Mouse (Mus musculus): ENCODE results near the gene RPS10-NUDT3. TPM values are rescaled to one million over a fixed set of nuclear protein-coding genes. Genes with fewer than 3 reads are reported as not detected.
A peak's percentile ranks its signal among the peaks of the same experiment; 100 is the strongest.
"Not testable (repeated sequence)": the region's sequence is repeated elsewhere in the genome, so short reads cannot be mapped to it uniquely, and the experiment has no call there.

RPS10-NUDT3 gene
- polyA plus RNA-seq, 1 experiment from 2014 or later = not detected

DNA sequence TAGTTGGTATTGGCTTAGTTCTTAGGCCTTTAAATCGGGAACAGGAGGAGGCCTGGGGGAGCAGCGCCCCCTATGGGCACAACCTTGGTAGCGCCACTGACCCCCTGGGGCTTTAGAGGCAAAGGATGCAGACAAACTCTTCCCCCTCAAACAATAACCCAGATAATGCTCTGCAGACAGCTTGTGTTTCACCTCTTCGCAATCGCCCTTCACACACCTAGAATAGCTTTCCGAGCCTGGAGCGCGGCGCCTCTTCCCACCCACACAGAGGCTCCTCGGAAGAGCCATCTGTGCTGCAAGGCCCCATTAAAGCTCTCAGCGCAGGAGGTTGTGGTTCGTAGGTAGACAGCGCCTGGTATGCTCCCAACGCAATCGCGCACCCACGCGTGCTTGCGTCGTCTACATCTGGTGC, 3.9 kb upstream of the RPS10-NUDT3 start:
- no peak overlapping the region for H3K27ac ChIP-seq (replicated peaks)
- WGBS = 82% methylated on average over 20 of the region's 20 CpGs
- no peak overlapping the region for H3K4me3 ChIP-seq (ENCODE audit: low read depth, low read length)
- H3K27me3 ChIP-seq (ENCODE audit: control insufficient read depth, insufficient read depth, low read length) = no peaks in the 10 kb centered on the region
- no peaks in the 10 kb centered on the region for H3K36me3 ChIP-seq (ENCODE audit: control insufficient read depth, insufficient read depth, low read length)
- no peak overlapping the region for H3K9ac ChIP-seq (ENCODE audit: low read length)
- TF ChIP-seq EP300 (optimal IDR thresholded peaks at IDR 0.05) = no peak
- peak; percentile 57 for TF ChIP-seq CTCF (IDR thresholded peaks at IDR 0.05; ENCODE audit: low read depth)
- H3K4me1 ChIP-seq (replicated peaks; ENCODE audit: control insufficient read depth, insufficient read depth) = no peaks in the 10 kb centered on the region
- no peaks in the 10 kb centered on the region for H3K9me3 ChIP-seq (ENCODE audit: control insufficient read depth, low read length)
- peak; percentile 39 for DNase-seq (ENCODE audit: low spot score)
- H3K4me2 ChIP-seq (replicated peaks; ENCODE audit: low read depth) = no peak overlapping the region
- no peak for ATAC-seq (ENCODE audit: low FRiP score, low TSS enrichment)

DNA sequence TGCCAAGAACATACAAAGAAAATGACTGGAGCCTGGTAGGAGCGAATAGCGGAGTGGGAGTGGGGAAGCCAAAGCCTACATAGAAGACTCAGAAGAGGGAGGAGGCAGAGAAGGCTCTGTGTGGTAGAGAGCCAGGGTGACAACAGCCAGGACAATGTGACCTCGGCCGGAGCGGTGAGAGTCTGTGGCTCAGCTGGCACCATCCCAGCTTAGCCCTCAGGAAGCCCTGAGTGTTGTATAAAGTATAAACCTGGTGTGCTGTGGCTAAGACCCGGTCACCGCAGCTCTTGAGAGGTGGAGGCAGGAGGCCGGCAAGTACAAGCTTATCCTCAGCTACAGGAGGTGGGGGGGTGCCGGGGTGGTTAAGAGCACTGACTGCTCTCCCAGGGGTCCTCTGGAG, 2.3 kb upstream of the RPS10-NUDT3 start:
- Histone ChIP-seq H3K9me3 (ENCODE audit: control insufficient read depth, low read length) (no peaks in the 10 kb centered on the region), H3K4me1 (replicated peaks; ENCODE audit: control insufficient read depth, insufficient read depth) (0 out of 2 replicates have a peak, but pooled peaks cover 3% of the 10 kb centered on the region), H3K9ac (ENCODE audit: low read length) (no peak overlapping the region), H3K27me3 (ENCODE audit: control insufficient read depth, insufficient read depth, low read length) (no peaks in the 10 kb centered on the region), H3K27ac (replicated peaks) (no peak overlapping the region), H3K36me3 (ENCODE audit: control insufficient read depth, insufficient read depth, low read length) (peaks cover under 1% of the 10 kb centered on the region; the same call in 1 of the 2 replicates), H3K4me3 (ENCODE audit: low read depth, low read length) (no peak overlapping the region), H3K4me2 (replicated peaks; ENCODE audit: low read depth) (no peak overlapping the region)
- DNase-seq (ENCODE audit: low spot score) (no peak), ATAC-seq (ENCODE audit: low FRiP score, low TSS enrichment) (no peak)
- 66% methylated on average over 9 of the region's 9 CpGs for WGBS
- TF ChIP-seq CTCF (IDR thresholded peaks at IDR 0.05; ENCODE audit: low read depth) (no peak), EP300 (optimal IDR thresholded peaks at IDR 0.05) (no peak)

DNA sequence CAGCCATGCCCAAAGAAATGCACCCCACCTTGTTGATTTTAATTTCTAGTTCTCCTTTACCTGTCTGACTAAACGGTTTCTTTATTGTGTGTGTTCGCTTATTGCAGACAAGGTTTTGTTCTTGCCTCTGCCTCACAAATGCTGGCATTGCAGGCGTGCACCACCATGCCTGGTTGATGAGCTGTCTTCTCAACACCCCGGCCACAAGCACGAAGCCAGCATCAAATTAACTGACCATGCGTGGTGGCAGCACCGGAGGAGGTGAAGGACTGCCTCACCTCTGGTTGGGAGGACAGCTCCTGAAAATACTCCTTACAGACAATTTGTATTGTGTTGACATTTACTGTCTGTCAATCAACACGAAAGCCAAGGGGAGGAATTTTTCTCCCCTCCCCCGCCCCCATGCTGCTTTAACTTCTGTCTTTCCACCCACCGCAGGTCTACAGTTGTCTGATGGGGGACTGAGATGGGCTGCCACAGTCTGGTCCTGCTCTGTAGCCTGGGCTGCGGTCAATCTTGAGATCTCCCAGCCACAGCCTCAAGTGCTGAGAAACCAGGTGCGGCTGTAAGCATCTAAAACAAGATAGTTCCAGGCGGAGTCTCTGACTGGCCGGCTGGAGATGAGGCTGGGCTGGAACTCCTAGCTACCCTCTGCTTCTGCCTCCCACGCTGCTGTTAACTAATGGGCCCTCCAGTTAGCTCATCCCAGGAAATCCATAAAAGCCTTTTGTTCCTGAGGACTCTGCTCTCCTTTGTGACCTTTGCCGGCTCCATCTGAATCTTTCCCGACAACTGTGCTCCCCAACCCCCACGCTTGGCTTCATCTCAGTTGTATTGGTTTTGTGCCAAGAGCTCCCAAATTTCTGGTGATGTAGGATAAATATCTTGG, 1.4 kb upstream of the RPS10-NUDT3 start, which contains the start of gene Rps10:
Rps10 (minus strand) TSS at position 538 of the 889 bp plus-strand sequence.
- H3K27me3 ChIP-seq (ENCODE audit: control insufficient read depth, insufficient read depth, low read length) = no peaks in the 10 kb centered on the region
- peak within 1 kb of the TSS; percentile 30; the same call in 1 of the 2 replicates for H3K27ac ChIP-seq (replicated peaks)
- 52% methylated on average over 18 of the region's 18 CpGs for WGBS
- DNase-seq (ENCODE audit: low spot score) = no peak
- peak within 1 kb of the TSS; percentile 45; the same call in 1 of the 2 replicates for H3K4me2 ChIP-seq (replicated peaks; ENCODE audit: low read depth)
- peaks cover 10% of the 10 kb centered on the region for H3K36me3 ChIP-seq (ENCODE audit: control insufficient read depth, insufficient read depth, low read length)
- H3K9ac ChIP-seq (ENCODE audit: low read length) = no peak within 1 kb of the TSS
- H3K9me3 ChIP-seq (ENCODE audit: control insufficient read depth, low read length) = no peaks in the 10 kb centered on the region
- 0 out of 2 replicates have a peak, but pooled peaks cover 3% of the 10 kb centered on the region for H3K4me1 ChIP-seq (replicated peaks; ENCODE audit: control insufficient read depth, insufficient read depth)
- TF ChIP-seq EP300 (optimal IDR thresholded peaks at IDR 0.05) = no peak
- no peak for TF ChIP-seq CTCF (IDR thresholded peaks at IDR 0.05; ENCODE audit: low read depth)
- peak within 1 kb of the TSS; percentile 93 for H3K4me3 ChIP-seq (ENCODE audit: low read depth, low read length)
- no peak for ATAC-seq (ENCODE audit: low FRiP score, low TSS enrichment)

DNA sequence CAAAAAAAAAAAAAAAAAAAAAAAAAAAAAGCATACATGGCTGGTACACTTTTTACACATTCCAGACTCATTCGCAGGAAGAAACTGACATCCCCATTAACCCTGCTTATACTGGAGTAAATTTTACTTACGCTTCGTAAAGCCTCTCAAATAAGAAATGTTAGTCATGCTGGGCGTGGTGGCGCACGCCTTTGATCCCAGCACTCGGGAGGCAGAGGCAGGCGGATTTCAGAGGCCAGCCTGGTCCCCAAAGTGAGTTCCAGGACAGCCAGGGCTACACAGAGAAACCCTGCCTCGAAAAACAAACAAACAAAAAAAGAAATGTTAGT, 517 bp upstream of the RPS10-NUDT3 start:
- H3K4me1 ChIP-seq (replicated peaks; ENCODE audit: control insufficient read depth, insufficient read depth); ATAC-seq (ENCODE audit: low FRiP score, low TSS enrichment); H3K27me3 ChIP-seq (ENCODE audit: control insufficient read depth, insufficient read depth, low read length); DNase-seq (ENCODE audit: low spot score); H3K9me3 ChIP-seq (ENCODE audit: control insufficient read depth, low read length): not testable (repeated sequence)
- Histone ChIP-seq H3K27ac (replicated peaks) (peak overlapping the region; percentile 95), H3K4me3 (ENCODE audit: low read depth, low read length) (peak overlapping the region; percentile 93), H3K9ac (ENCODE audit: low read length) (0 out of 2 replicates have a peak overlapping the region, but pooled peaks have one; percentile 45), H3K4me2 (replicated peaks; ENCODE audit: low read depth) (peak overlapping the region; percentile 45), H3K36me3 (ENCODE audit: control insufficient read depth, insufficient read depth, low read length) (peaks cover 16% of the 10 kb centered on the region)
- 24% methylated on average over 9 of the region's 9 CpGs for WGBS

DNA sequence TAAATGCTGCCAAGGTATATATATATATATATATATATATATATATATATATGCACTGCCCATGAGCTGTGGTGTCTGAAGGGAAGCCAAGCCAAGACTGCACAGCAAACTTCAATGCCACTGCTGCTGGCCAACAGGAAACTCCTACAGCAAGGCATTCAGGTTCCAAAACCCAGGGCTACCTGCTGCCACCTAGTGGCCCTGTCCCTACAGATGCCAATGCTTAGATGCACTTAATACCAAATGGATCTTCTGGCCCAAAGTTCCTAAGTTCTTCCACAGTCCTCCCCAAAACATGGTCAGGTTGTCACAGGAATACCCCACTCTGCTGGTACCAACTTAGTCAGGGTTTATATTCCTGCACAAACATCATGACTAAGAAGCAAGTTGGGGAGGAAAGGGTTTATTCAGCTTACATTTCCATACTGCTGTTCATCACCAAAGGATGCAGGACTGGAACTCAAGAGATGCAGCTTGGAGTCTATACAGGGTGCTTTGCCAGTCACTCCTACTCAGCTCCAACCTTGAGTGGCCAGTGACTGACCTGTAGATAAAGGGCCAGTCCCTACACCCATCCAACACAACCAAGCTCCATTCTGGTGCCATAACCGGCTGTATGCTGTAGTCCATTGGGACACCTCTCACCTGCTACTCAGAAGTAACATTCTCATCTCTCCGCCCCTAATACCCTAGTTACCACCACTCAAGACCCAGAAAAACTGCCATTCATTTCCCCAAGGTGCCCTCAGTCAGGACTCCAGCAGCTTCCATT, 5.6 kb downstream of the RPS10-NUDT3 start:
- Histone ChIP-seq H3K4me2 (replicated peaks; ENCODE audit: low read depth) (no peak overlapping the region), H3K9me3 (ENCODE audit: control insufficient read depth, low read length) (no peaks in the 10 kb centered on the region), H3K36me3 (ENCODE audit: control insufficient read depth, insufficient read depth, low read length) (peaks cover 19% of the 10 kb centered on the region), H3K9ac (ENCODE audit: low read length) (no peak overlapping the region), H3K27me3 (ENCODE audit: control insufficient read depth, insufficient read depth, low read length) (no peaks in the 10 kb centered on the region), H3K4me3 (ENCODE audit: low read depth, low read length) (no peak overlapping the region), H3K4me1 (replicated peaks; ENCODE audit: control insufficient read depth, insufficient read depth) (0 out of 2 replicates have a peak, but pooled peaks cover 3% of the 10 kb centered on the region), H3K27ac (replicated peaks) (no peak overlapping the region)
- TF ChIP-seq EP300 (optimal IDR thresholded peaks at IDR 0.05) (no peak), CTCF (IDR thresholded peaks at IDR 0.05; ENCODE audit: low read depth) (peak; percentile 89)
- DNase-seq (ENCODE audit: low spot score) = peak; percentile 86
- 75% methylated on average over 2 of the region's 2 CpGs for WGBS
- peak; percentile 63 for ATAC-seq (ENCODE audit: low FRiP score, low TSS enrichment)

Measured in stomach, postnatal 0 days (tissue).